Mouse (Mus musculus): Measurements from ENCODE around the gene Rbl1. TPM values are rescaled to one million over a fixed set of nuclear protein-coding genes. Genes with fewer than 3 reads are reported as not detected.

Rbl1 gene
- total RNA-seq (2023), result 31.5 TPM

GRCm38 (mm10) chr2:157204366-157205218, at the start of gene Rbl1:
Rbl1 (minus strand) TSS chr2:157204534.

GRCm38 (mm10) chr2:157135014-157135413, 69.3 kb downstream of the Rbl1 start, which contains the start of gene Samhd1:
Samhd1 (minus strand) TSS chr2:157135265.

Other genes starting within 250 kb of the Rbl1 start
- gene Ndrg3, start 212.5 kb downstream of the Rbl1 start, total RNA-seq (2023), result 56.6 TPM
- 18.1 TPM for gene Dsn1, start 197.4 kb downstream of the Rbl1 start, total RNA-seq (2023)
- gene Soga1, start 125.3 kb downstream of the Rbl1 start, total RNA-seq (2023), result 0.46 TPM
- gene Tldc2, start 117.5 kb downstream of the Rbl1 start, total RNA-seq (2023), result not detected
- gene Samhd1, start 69.3 kb downstream of the Rbl1 start, total RNA-seq (2023), result 271 TPM
- 130 TPM for gene Rpn2, start 74.5 kb upstream of the Rbl1 start, total RNA-seq (2023)
- 0.83 TPM for gene Mroh8, start 75.0 kb upstream of the Rbl1 start, total RNA-seq (2023)
- gene Ghrh, start 143.0 kb upstream of the Rbl1 start, total RNA-seq (2023), result not detected
- 30.8 TPM for gene Manbal, start 163.1 kb upstream of the Rbl1 start, total RNA-seq (2023)
- gene Src, start 213.9 kb upstream of the Rbl1 start, total RNA-seq (2023), result 0.70 TPM